ENCODE assay signal across 9 mouse cellular contexts in the genomic region with DNA sequence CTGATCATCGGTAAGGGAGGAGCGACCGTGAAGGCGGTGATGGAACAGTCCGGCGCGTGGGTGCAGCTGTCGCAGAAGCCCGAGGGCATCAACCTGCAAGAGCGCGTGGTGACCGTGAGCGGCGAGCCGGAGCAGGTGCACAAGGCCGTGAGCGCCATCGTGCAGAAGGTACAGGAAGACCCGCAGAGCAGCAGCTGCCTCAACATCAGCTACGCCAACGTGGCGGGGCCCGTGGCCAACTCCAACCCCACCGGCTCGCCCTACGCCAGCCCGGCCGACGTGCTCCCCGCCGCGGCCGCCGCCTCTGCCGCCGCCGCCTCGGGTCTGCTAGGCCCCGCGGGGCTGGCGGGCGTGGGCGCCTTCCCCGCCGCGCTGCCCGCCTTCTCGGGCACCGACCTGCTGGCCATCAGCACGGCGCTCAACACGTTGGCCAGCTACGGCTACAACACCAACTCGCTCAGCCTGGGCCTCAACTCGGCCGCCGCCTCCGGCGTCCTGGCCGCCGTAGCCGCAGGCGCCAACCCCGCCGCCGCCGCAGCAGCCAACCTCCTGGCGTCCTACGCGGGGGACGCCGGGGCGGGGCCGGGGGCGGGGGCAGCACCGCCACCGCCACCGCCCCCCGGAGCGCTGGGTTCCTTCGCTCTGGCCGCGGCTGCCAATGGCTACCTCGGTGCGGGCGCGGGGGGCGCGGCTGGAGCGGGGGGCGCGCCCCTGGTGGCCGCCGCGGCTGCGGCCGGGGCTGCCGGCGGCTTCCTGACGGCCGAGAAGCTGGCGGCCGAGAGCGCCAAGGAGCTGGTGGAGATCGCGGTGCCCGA. TPM values are rescaled to one million over a fixed set of nuclear protein-coding genes. Genes with fewer than 3 reads are reported as not detected.
DNase-seq lines count a peak whose midpoint lies in the region; ATAC-seq and TF ChIP-seq lines count a peak whose summit lies in the region.
"Had no signal": no experiment of that assay in that cellular context is flagged by ENCODE, and none has a peak within 500 bp of the region (broad histone marks: within the 10 kb centered on the region; RNA-seq: fewer than 3 reads in every experiment).

No protein-coding gene starts in this region.

- H3K9me3 ChIP-seq in heart, postnatal 0 days (replicated peaks; ENCODE audit: control insufficient read depth, low read length) = no peaks in the 10 kb centered on the region

- H3K4me2 ChIP-seq in heart, postnatal 0 days (ENCODE audit: low read depth, low read length) = peak overlapping the region; percentile 92

- H3K36me3 ChIP-seq in heart, postnatal 0 days (replicated peaks; ENCODE audit: control insufficient read depth, insufficient read depth, low read length) = no peaks in the 10 kb centered on the region

- no peak for TF ChIP-seq EP300 in heart, postnatal 0 days (IDR thresholded peaks at IDR 0.05; ENCODE audit: low read depth)

- peak overlapping the region; percentile 51 for H3K4me3 ChIP-seq in embryonic fibroblast, embryonic 13.5 days (ENCODE audit: insufficient read depth, low read length)
- peak overlapping the region; percentile 60 for H3K4me3 ChIP-seq in heart, postnatal 0 days (ENCODE audit: low read depth, low read length)
- peak overlapping the region; percentile 40 for H3K4me3 ChIP-seq in olfactory bulb, adult 2 months (ENCODE audit: insufficient read depth, low read depth, low read length)

- ATAC-seq in heart, postnatal 0 days (ENCODE audit: insufficient read depth, low read depth) = peak; percentile 77

- H3K4me1 ChIP-seq in embryonic fibroblast, embryonic 13.5 days (ENCODE audit: control insufficient read depth, insufficient read depth, low read length) = no peaks in the 10 kb centered on the region
- peaks cover 8% of the 10 kb centered on the region; the same call in 1 of the 2 replicates for H3K4me1 ChIP-seq in heart, postnatal 0 days (ENCODE audit: control insufficient read depth, insufficient read depth)
- peaks cover 38% of the 10 kb centered on the region for H3K4me1 ChIP-seq in olfactory bulb, adult 2 months (ENCODE audit: control insufficient read depth, insufficient read depth, low read length)

- no peak for TF ChIP-seq CTCF in embryonic fibroblast, embryonic 13.5 days (IDR thresholded peaks at IDR 0.05; ENCODE audit: borderline replicate concordance, insufficient read depth, low read length)
- TF ChIP-seq CTCF in heart, postnatal 0 days (IDR thresholded peaks at IDR 0.05; ENCODE audit: low read depth) = no peak
- TF ChIP-seq CTCF in olfactory bulb, adult 2 months (IDR thresholded peaks at IDR 0.05; ENCODE audit: insufficient read depth, low read depth, low read length) = no peak

- H3K9ac ChIP-seq in heart, postnatal 0 days (replicated peaks; ENCODE audit: low read depth, low read length) = peak overlapping the region; percentile 46; the same call in 1 of the 2 replicates

- H3K27me3 ChIP-seq in heart, postnatal 0 days (ENCODE audit: control insufficient read depth, insufficient read depth, low read length) = peaks cover 36% of the 10 kb centered on the region

- DNase-seq in ES-CJ7 (ENCODE audit: low read depth, low spot score) = peak; percentile 42
- peak; percentile 42 to 44 for DNase-seq in adrenal gland, postnatal 4 days (ENCODE audit: low spot score in 2 of 2)
- peak; percentile 61 for DNase-seq in heart, postnatal 0 days (ENCODE audit: low spot score)
- peak; percentile 79 for DNase-seq in kidney, postnatal 10 days
- DNase-seq in lung, adult 18-20 months = peak; percentile 61 to 68
- peak; percentile 40 to 56 for DNase-seq in urinary bladder, postnatal 36 days (ENCODE audit: low spot score in 2 of 2)

- under 1% methylated on average over 93 of the region's 107 CpGs for WGBS in heart, postnatal 0 days
- WGBS in olfactory bulb, adult 2 months = 4% methylated on average over 106 of the region's 107 CpGs

- H3K27ac ChIP-seq in embryonic fibroblast, embryonic 13.5 days (ENCODE audit: insufficient read depth, low read length) = no peak overlapping the region
- peak overlapping the region; percentile 12; the same call in 1 of the 2 replicates for H3K27ac ChIP-seq in heart, postnatal 0 days (ENCODE audit: low read depth)
- no peak overlapping the region for H3K27ac ChIP-seq in olfactory bulb, adult 2 months (ENCODE audit: insufficient read depth, low read depth, low read length)

- peak; percentile 72 for TF ChIP-seq POLR2A in embryonic fibroblast, embryonic 13.5 days (IDR thresholded peaks at IDR 0.05; ENCODE audit: low read depth, low read length)
- TF ChIP-seq POLR2A in olfactory bulb, adult 2 months (IDR thresholded peaks at IDR 0.05; ENCODE audit: insufficient read depth, low read depth, low read length) = no peak

RNA-seq across cellular contexts. Expression of gene Nanos2, which starts 29.4 kb away (rescaled TPM):
- under 1 TPM in 1 of 2 experiments, not detected in 1; 0.20 TPM for total RNA-seq in adrenal gland, postnatal 4 days (2021)
- polyA plus RNA-seq in embryonic fibroblast, embryonic 13.5 days (2011; ENCODE audit: insufficient read length, low read depth, missing spikeins) = not detected in 2 replicates
- total RNA-seq in heart, postnatal 0 days (2014; rRNA removed; ENCODE audit: low replicate concordance) = not detected in 2 replicates
- not detected in 2 replicates for polyA plus RNA-seq in heart, postnatal 0 days (2015; fragmentation: Nextera tagmentation; extraction: Ambion mirVana)
- not detected in 2 replicates for polyA plus RNA-seq in olfactory bulb, adult 2 months (2012; ENCODE audit: insufficient read depth, insufficient read length, low replicate concordance, missing spikeins)
- polyA plus RNA-seq: gonadal fat pad, adult 2 months had no signal

RNA-seq across cellular contexts. Expression of gene Nova2, which starts 32.1 kb away (rescaled TPM):
- 1 to 10 TPM; 7.8 to 8.2 TPM for total RNA-seq in adrenal gland, postnatal 4 days (2021)
- polyA plus RNA-seq in embryonic fibroblast, embryonic 13.5 days (2011; ENCODE audit: insufficient read length, low read depth, missing spikeins) = 0.23 and 0.30 TPM in 2 replicates
- total RNA-seq in heart, postnatal 0 days (2014; rRNA removed; ENCODE audit: low replicate concordance) = 0.61 and 1.3 TPM in 2 replicates
- polyA plus RNA-seq in heart, postnatal 0 days (2015; fragmentation: Nextera tagmentation; extraction: Ambion mirVana) = 0.37 and 0.41 TPM in 2 replicates
- not detected in 2 replicates for polyA plus RNA-seq in olfactory bulb, adult 2 months (2012; ENCODE audit: insufficient read depth, insufficient read length, low replicate concordance, missing spikeins)

RNA-seq across cellular contexts. Expression of gene Mypop, which starts 33.3 kb away (rescaled TPM):
- total RNA-seq in adrenal gland, postnatal 4 days (2021) = 1 to 10 TPM; 7.2 to 8.3 TPM
- 8.4 and 10.6 TPM in 2 replicates for polyA plus RNA-seq in embryonic fibroblast, embryonic 13.5 days (2011; ENCODE audit: insufficient read length, low read depth, missing spikeins)
- total RNA-seq in heart, postnatal 0 days (2014; rRNA removed; ENCODE audit: low replicate concordance) = 0.08 and 0.34 TPM in 2 replicates
- 0.79 and 1.2 TPM in 2 replicates for polyA plus RNA-seq in heart, postnatal 0 days (2015; fragmentation: Nextera tagmentation; extraction: Ambion mirVana)
- polyA plus RNA-seq in olfactory bulb, adult 2 months (2012; ENCODE audit: insufficient read depth, insufficient read length, low replicate concordance, missing spikeins) = not detected in 2 replicates

RNA-seq across cellular contexts. Expression of gene Irf2bp1, which starts 46.1 kb away (rescaled TPM):
- total RNA-seq in adrenal gland, postnatal 4 days (2021) = 10 to 100 TPM; 44.3 to 49.1 TPM
- 13.2 and 15.6 TPM in 2 replicates for polyA plus RNA-seq in embryonic fibroblast, embryonic 13.5 days (2011; ENCODE audit: insufficient read length, low read depth, missing spikeins)
- total RNA-seq in heart, postnatal 0 days (2014; rRNA removed; ENCODE audit: low replicate concordance) = 50.0 and 51.3 TPM in 2 replicates
- polyA plus RNA-seq in heart, postnatal 0 days (2015; fragmentation: Nextera tagmentation; extraction: Ambion mirVana) = 7.1 and 7.3 TPM in 2 replicates
- not detected in 2 replicates for polyA plus RNA-seq in olfactory bulb, adult 2 months (2012; ENCODE audit: insufficient read depth, insufficient read length, low replicate concordance, missing spikeins)

RNA-seq across cellular contexts. Expression of gene Ccdc61, which starts 47.6 kb away (rescaled TPM):
- 10 to 100 TPM; 16.5 to 19.2 TPM for total RNA-seq in adrenal gland, postnatal 4 days (2021)
- polyA plus RNA-seq in embryonic fibroblast, embryonic 13.5 days (2011; ENCODE audit: insufficient read length, low read depth, missing spikeins) = 10.1 and 10.5 TPM in 2 replicates
- total RNA-seq in heart, postnatal 0 days (2014; rRNA removed; ENCODE audit: low replicate concordance) = 26.9 and 30.9 TPM in 2 replicates
- polyA plus RNA-seq in heart, postnatal 0 days (2015; fragmentation: Nextera tagmentation; extraction: Ambion mirVana) = 12.7 and 15.5 TPM in 2 replicates
- not detected in 2 replicates for polyA plus RNA-seq in olfactory bulb, adult 2 months (2012; ENCODE audit: insufficient read depth, insufficient read length, low replicate concordance, missing spikeins)
